Mouse (Mus musculus) thymus, adult 18-20 months (tissue): ENCODE measurements around the gene Rln1.

Experiments
- DNase-seq, 2 experiments: peaks; one replicate each; pipeline ENCODE4 v3.0.0; 2022; ENCODE audit warnings: mixed read lengths in 2 of 2

Gene Rln1

GRCm38 (mm10) chr19:29291532-29291931 is 42.9 kb downstream of the Rln1 start:
- no peak for DNase-seq

DNA sequence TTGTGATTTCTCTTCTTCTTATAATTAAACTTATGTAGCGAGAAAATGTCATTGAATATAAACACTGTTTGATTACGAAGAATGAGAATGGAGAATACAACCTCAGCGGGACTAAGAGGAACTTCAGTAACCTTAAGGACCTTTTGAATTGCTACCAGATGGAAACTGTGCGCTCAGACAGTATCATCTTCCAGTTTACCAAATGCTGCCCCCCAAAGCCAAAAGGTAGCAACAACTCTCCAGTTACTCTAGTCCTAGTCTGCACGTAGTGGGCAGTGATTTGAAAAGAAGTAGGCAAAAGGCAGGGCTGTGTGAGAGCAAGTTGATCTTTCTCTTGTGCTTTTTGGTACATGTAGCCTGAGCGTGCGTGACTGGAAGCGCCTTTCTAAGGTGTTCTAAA is 46.6 kb downstream of the Rln1 start:
- no peak for DNase-seq

DNA sequence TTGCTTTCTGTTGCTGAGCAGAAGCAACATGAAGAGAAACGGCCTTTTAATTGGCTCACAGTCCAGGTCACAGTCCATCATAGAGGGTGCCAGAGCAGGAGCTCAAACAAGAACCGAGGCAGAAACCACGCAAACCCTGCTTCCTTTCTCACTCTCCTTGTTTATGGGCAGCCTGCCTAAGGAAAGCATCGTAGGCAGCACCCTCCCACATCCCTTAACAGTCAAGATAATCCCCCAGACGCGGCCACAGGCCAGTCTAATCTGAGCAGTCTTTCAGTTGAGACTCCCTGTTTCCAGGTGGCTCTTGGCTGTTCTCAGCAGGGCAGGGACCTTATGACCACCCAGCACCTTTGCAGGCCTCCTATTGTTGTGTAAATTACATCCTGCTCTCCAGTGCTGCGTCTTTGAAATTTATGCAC is 49.0 kb downstream of the Rln1 start:
- DNase-seq, result no peak
